Mouse (Mus musculus) intestine, embryonic 15.5 days (tissue): ENCODE measurements around the gene Gm44. TPM values are rescaled to one million over a fixed set of nuclear protein-coding genes. Genes with fewer than 3 reads are reported as not detected.
"Not testable (repeated sequence)": the region's sequence is repeated elsewhere in the genome, so short reads cannot be mapped to it uniquely, and the experiment has no call there.

Experiments
- ATAC-seq: fragments of 200-750 bp; cut with Nextera tagmentation; 2 replicates; pipeline ENCODE4 v1.8.0; 2017; ENCODE audit warnings: moderate TSS enrichment, moderate library complexity
- H3K27ac ChIP-seq: fragments of 300-500 bp; sonication (generic); 2 replicates; pipeline ENCODE4 v1.5.1; 2015; ENCODE audit warnings: mild to moderate bottlenecking, inconsistent platforms
- H3K27me3 ChIP-seq: fragments of 300-500 bp; sonication (generic); replicated peaks from 2 replicates; pipeline ENCODE4 v1.6.1; 2015; ENCODE audit warnings: inconsistent platforms
- H3K36me3 ChIP-seq: fragments of 300-500 bp; sonication (generic); 2 replicates; pipeline ENCODE4 v1.6.1; 2015; ENCODE audit warnings: inconsistent platforms
- H3K4me1 ChIP-seq: fragments of 300-500 bp; sonication (generic); replicated peaks from 2 replicates; pipeline ENCODE4 v1.6.1; 2015; ENCODE audit warnings: inconsistent platforms
- H3K4me2 ChIP-seq: fragments of 300-500 bp; sonication (generic); replicated peaks from 2 replicates; pipeline ENCODE4 v1.6.1; 2015; ENCODE audit warnings: mild to moderate bottlenecking, inconsistent platforms
- H3K4me3 ChIP-seq: fragments of 300-500 bp; sonication (generic); replicated peaks from 2 replicates; pipeline ENCODE4 v1.5.1; 2015; ENCODE audit warnings: inconsistent platforms
- H3K9ac ChIP-seq: fragments of 300-500 bp; sonication (generic); 2 replicates; pipeline ENCODE4 v1.6.1; 2015; ENCODE audit warnings: inconsistent platforms
- H3K9me3 ChIP-seq: fragments of 300-500 bp; sonication (generic); 2 replicates; pipeline ENCODE4 v1.6.1; 2016; ENCODE audit warnings: inconsistent platforms
- WGBS: fragments of 180-500 bp; shearing (Covaris S2); methylation state at CpG from one replicate; pipeline ENCODE4 v1.1.7; 2015; 5-methylcytosine and 5-hydroxymethylcytosine counted together
- polyA plus RNA-seq: library from polyadenylated mRNA; unstranded; fragments of >200 nt; fragmentation: Nextera tagmentation; extraction: Ambion mirVana; gene quantifications from 2 replicates; pipeline ENCODE4 v1.2.1, GENCODE M21; 2015

Gm44 gene
- not detected in 2 replicates for polyA plus RNA-seq

DNA sequence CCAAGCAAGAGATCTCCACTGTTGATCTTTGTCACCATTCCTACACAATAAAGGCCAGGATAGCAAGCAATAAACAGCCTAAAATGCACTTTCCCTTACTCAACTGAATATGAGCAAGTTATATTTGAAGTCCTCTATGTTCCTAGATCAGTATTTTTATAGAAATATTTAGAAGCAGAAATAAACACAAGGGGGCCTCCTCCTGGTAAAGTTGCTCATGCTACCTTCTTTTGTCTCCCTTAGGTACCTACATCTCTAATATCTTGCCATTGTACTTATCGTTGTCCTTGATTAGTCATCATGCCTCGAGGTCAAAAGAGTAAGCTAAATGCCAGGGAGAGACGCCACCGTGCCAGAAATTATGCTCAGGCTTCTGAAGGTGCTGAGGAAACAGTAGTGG lies at the start of gene Gm44:
Gene Gm44, plus strand, starts transcription at position 301 of the 400 bp plus-strand sequence.
- Histone ChIP-seq H3K36me3 (no peaks in the 10 kb centered on the region), H3K4me3 (no peak within 1 kb of the TSS), H3K27ac (no peak within 1 kb of the TSS), H3K27me3 (no peaks in the 10 kb centered on the region), H3K4me2 (no peak within 1 kb of the TSS), H3K9me3 (no peaks in the 10 kb centered on the region), H3K4me1 (no peaks in the 10 kb centered on the region), H3K9ac (no peak within 1 kb of the TSS)
- 87% methylated on average over 4 of the region's 4 CpGs for WGBS
- ATAC-seq: no peak

DNA sequence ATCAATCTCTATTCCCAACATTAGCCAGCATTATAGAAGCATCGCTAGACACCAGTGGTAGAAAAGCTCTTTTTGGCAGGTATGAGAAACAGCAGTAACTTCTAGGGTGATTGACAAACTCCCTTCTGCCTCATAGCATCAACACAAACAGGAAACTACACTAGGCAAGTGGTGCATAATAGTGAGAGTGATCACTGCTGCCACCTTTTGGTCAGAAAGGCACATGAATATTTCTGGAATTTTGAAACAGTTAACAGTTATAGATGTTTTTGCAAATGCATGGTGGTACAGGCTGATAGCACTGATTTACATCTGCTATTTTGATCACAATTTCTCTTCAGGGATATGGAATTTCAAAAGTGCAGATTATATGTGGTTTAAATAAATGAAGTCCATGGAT lies 36.0 kb downstream of the Gm44 start:
- Histone ChIP-seq H3K27me3 (no peaks in the 10 kb centered on the region), H3K4me3 (no peak overlapping the region), H3K27ac (no peak overlapping the region), H3K4me1 (no peaks in the 10 kb centered on the region), H3K36me3 (no peaks in the 10 kb centered on the region), H3K9me3 (no peaks in the 10 kb centered on the region), H3K9ac (no peak overlapping the region), H3K4me2 (no peak overlapping the region)
- 48% methylated on average over 1 of the region's 1 CpGs for WGBS
- no peak for ATAC-seq

DNA sequence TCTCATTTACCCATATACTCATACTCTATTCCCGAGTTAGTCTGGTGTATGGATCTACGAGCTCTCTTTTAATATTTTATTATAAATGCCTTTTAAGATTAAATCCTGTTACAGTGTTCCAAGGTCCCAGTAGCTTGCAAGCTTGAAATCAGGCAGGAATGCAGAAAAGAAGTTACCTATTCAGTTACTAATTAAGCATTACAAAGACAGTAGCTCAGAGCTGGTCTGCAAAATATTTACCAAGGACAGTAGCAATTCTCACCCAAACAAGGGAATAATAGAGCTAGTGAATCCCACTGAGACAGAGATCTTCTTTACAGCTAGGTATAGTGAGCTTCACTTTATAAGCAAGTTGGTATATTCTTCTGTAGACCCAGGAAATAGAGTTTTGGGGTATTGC lies 46.3 kb downstream of the Gm44 start:
- not testable (repeated sequence) for H3K9ac ChIP-seq, H3K9me3 ChIP-seq, H3K4me3 ChIP-seq, H3K27me3 ChIP-seq, H3K4me2 ChIP-seq, H3K27ac ChIP-seq, H3K4me1 ChIP-seq, ATAC-seq, H3K36me3 ChIP-seq
- 66% methylated on average over 2 of the region's 2 CpGs for WGBS
